Comparison of ENCODE assay signal across 31 mouse cellular contexts in genomic region chr8:64640599-64640998, GRCm38 (mm10). TPM values are rescaled to one million over a fixed set of nuclear protein-coding genes. Genes with fewer than 3 reads are reported as not detected.
DNase-seq lines count a peak whose midpoint lies in the region; ATAC-seq and TF ChIP-seq lines count a peak whose summit lies in the region.
"Had no signal": no experiment of that assay in that cellular context is flagged by ENCODE, and none has a peak within 500 bp of the region (broad histone marks: within the 10 kb centered on the region; RNA-seq: fewer than 3 reads in every experiment).

No protein-coding gene starts in this region.

- 0 out of 2 replicates have a peak, but pooled peaks have one; percentile 44 for ATAC-seq in forebrain, embryonic 11.5 days (replicated peaks; ENCODE audit: low FRiP score)
- no peak for ATAC-seq in forebrain, postnatal 0 days
- peak; percentile 27 for ATAC-seq in forebrain, embryonic 15.5 days (replicated peaks)

- H3K4me1 ChIP-seq in forebrain, embryonic 11.5 days (replicated peaks; ENCODE audit: control insufficient read depth, insufficient read depth, low read length): 0 out of 2 replicates have a peak, but pooled peaks cover 2% of the 10 kb centered on the region
- H3K4me1 ChIP-seq in forebrain, postnatal 0 days (ENCODE audit: insufficient read depth): peaks cover 9% of the 10 kb centered on the region; the same call in 1 of the 2 replicates
- H3K4me1 ChIP-seq in forebrain, embryonic 15.5 days: peaks cover 27% of the 10 kb centered on the region
- H3K4me1 ChIP-seq: embryonic facial prominence, embryonic 10.5 days; embryonic facial prominence, embryonic 15.5 days; kidney, embryonic 15.5 days; stomach, embryonic 15.5 days had no signal

- no peak overlapping the region for H3K4me3 ChIP-seq in forebrain, embryonic 11.5 days (ENCODE audit: low read depth, low read length)
- H3K4me3 ChIP-seq in forebrain, postnatal 0 days (ENCODE audit: low read depth, low read length): no peak overlapping the region
- no peak overlapping the region for H3K4me3 ChIP-seq in left cerebral cortex, adult 2 months
- no peak overlapping the region for H3K4me3 ChIP-seq in forebrain, embryonic 15.5 days
- H3K4me3 ChIP-seq: embryonic facial prominence, embryonic 10.5 days; embryonic facial prominence, embryonic 15.5 days; gastrocnemius, adult 2 months; heart, embryonic 13.5 days; kidney, embryonic 15.5 days; stomach, embryonic 15.5 days had no signal

- H3K4me2 ChIP-seq in forebrain, embryonic 11.5 days (ENCODE audit: low read depth, low read length, severe bottlenecking): no peak overlapping the region
- no peak overlapping the region for H3K4me2 ChIP-seq in forebrain, postnatal 0 days (ENCODE audit: low read depth)
- no peak overlapping the region for H3K4me2 ChIP-seq in forebrain, embryonic 15.5 days (replicated peaks)
- H3K4me2 ChIP-seq: embryonic facial prominence, embryonic 15.5 days; heart, embryonic 13.5 days; hindbrain, embryonic 14.5 days; kidney, embryonic 15.5 days; stomach, embryonic 15.5 days had no signal

- no peak overlapping the region for H3K27ac ChIP-seq in forebrain, embryonic 11.5 days (ENCODE audit: low read depth, low read length)
- no peak overlapping the region for H3K27ac ChIP-seq in forebrain, postnatal 0 days (ENCODE audit: low read depth, low read length)
- H3K27ac ChIP-seq in left cerebral cortex, adult 2 months: peak overlapping the region; percentile 72
- H3K27ac ChIP-seq in forebrain, embryonic 15.5 days (replicated peaks): no peak overlapping the region
- H3K27ac ChIP-seq: embryonic facial prominence, embryonic 10.5 days; embryonic facial prominence, embryonic 15.5 days; gastrocnemius, adult 2 months; heart, embryonic 13.5 days; hindbrain, embryonic 14.5 days; kidney, embryonic 15.5 days; liver, embryonic 14.5 days; macrophage; stomach, embryonic 15.5 days had no signal

- H3K27me3 ChIP-seq in forebrain, embryonic 11.5 days (ENCODE audit: control insufficient read depth, insufficient read depth, low read length): no peaks in the 10 kb centered on the region
- no peaks in the 10 kb centered on the region for H3K27me3 ChIP-seq in forebrain, postnatal 0 days (ENCODE audit: insufficient read depth, low read length)
- no peaks in the 10 kb centered on the region for H3K27me3 ChIP-seq in forebrain, embryonic 15.5 days
- H3K27me3 ChIP-seq: embryonic facial prominence, embryonic 15.5 days; heart, embryonic 13.5 days; kidney, embryonic 15.5 days; stomach, embryonic 15.5 days had no signal

- no peak overlapping the region for H3K9ac ChIP-seq in forebrain, embryonic 11.5 days (ENCODE audit: low read length)
- H3K9ac ChIP-seq in forebrain, postnatal 0 days: no peak overlapping the region
- no peak overlapping the region for H3K9ac ChIP-seq in forebrain, embryonic 15.5 days (replicated peaks)
- H3K9ac ChIP-seq: embryonic facial prominence, embryonic 15.5 days; heart, embryonic 13.5 days; hindbrain, embryonic 14.5 days; kidney, embryonic 15.5 days; liver, embryonic 14.5 days; stomach, embryonic 15.5 days had no signal

- intact Hi-C loops in left cerebral cortex, adult 2 months (cut with DNase I): no loop called here
- intact Hi-C loops in left cerebral cortex, postnatal 14 days (cut with DNase I): no loop called here

- no peak for TF ChIP-seq POLR2A in brain, embryonic 14.5 days (IDR thresholded peaks at IDR 0.05; ENCODE audit: borderline replicate concordance, extremely low read depth, insufficient read depth, insufficient read length, poor library complexity, severe bottlenecking)

- no peak for DNase-seq in forebrain, embryonic 11.5 days (ENCODE audit: low spot score)
- no peak for DNase-seq in forebrain, postnatal 0 days
- no peak for DNase-seq in left cerebral cortex, adult 2 months (ENCODE audit: extremely low spot score in 1 of 2, low spot score in 2 of 2)
- no peak for DNase-seq in left cerebral cortex, postnatal 14 days (ENCODE audit: low spot score in 2 of 2)
- DNase-seq in brain, embryonic 14.5 days (ENCODE audit: low read depth): peak; percentile 69
- no peak for DNase-seq in adrenal gland, adult 8-10 months
- DNase-seq: adrenal gland, postnatal 14 days; cerebellum, adult 18-20 months; gastrocnemius, adult 2 months; gastrocnemius, postnatal 36 days; heart, adult 18-20 months; heart, postnatal 10 days; kidney, adult 18-20 months; kidney, postnatal 25 days; layer of hippocampus, postnatal 36 days; liver; lung, adult 2 months; lung, postnatal 10 days; right cerebral cortex, postnatal 25 days had no signal

- no peaks in the 10 kb centered on the region for H3K9me3 ChIP-seq in forebrain, embryonic 11.5 days (ENCODE audit: control insufficient read depth, low read length)
- no peaks in the 10 kb centered on the region for H3K9me3 ChIP-seq in forebrain, postnatal 0 days (ENCODE audit: low read length)
- H3K9me3 ChIP-seq in forebrain, embryonic 15.5 days: no peaks in the 10 kb centered on the region
- H3K9me3 ChIP-seq: embryonic facial prominence, embryonic 10.5 days; embryonic facial prominence, embryonic 15.5 days; G1E; heart, embryonic 13.5 days; kidney, embryonic 15.5 days; stomach, embryonic 15.5 days had no signal

- no peaks in the 10 kb centered on the region for H3K36me3 ChIP-seq in forebrain, embryonic 11.5 days (ENCODE audit: control insufficient read depth, insufficient read depth, low read length)
- H3K36me3 ChIP-seq in forebrain, postnatal 0 days (ENCODE audit: insufficient read depth): no peaks in the 10 kb centered on the region
- H3K36me3 ChIP-seq in forebrain, embryonic 15.5 days: 0 out of 2 replicates have a peak, but pooled peaks cover 3% of the 10 kb centered on the region
- H3K36me3 ChIP-seq: embryonic facial prominence, embryonic 10.5 days; embryonic facial prominence, embryonic 15.5 days; G1E; heart, embryonic 13.5 days; kidney, embryonic 15.5 days; stomach, embryonic 15.5 days had no signal

- TF ChIP-seq CTCF in forebrain, postnatal 0 days (IDR thresholded peaks at IDR 0.05; ENCODE audit: low read depth): no peak
- TF ChIP-seq CTCF in left cerebral cortex, adult 2 months (IDR thresholded peaks at IDR 0.05): no peak
- no peak for TF ChIP-seq CTCF in brain, embryonic 14.5 days (IDR thresholded peaks at IDR 0.05; ENCODE audit: borderline replicate concordance, extremely low read depth, insufficient read depth, insufficient read length)

- 87% methylated on average over 1 of the region's 1 CpGs for WGBS in forebrain, embryonic 11.5 days
- WGBS in forebrain, postnatal 0 days: 9% methylated on average over 1 of the region's 1 CpGs
- WGBS in forebrain, embryonic 15.5 days: 9% methylated on average over 1 of the region's 1 CpGs

RNA-seq across cellular contexts. Expression of gene Cpe, which starts 52.3 kb away (rescaled TPM):
- polyA plus RNA-seq in forebrain, embryonic 11.5 days (2014; fragmentation: Nextera tagmentation; extraction: Ambion mirVana): 260 and 266 TPM in 2 replicates
- total RNA-seq in forebrain, postnatal 0 days (2014; rRNA removed): 557 and 627 TPM in 2 replicates
- 825 and 1,102 TPM in 2 replicates for polyA plus RNA-seq in forebrain, postnatal 0 days (2015; fragmentation: Nextera tagmentation; extraction: Ambion mirVana)
- total RNA-seq in left cerebral cortex, adult 2 months (2021): 1,000 to 10,000 TPM; 1,948 to 2,026 TPM
- total RNA-seq in left cerebral cortex, postnatal 14 days (2021): 1,000 to 10,000 TPM; 2,228 to 2,322 TPM
- polyA plus RNA-seq in brain, embryonic 14.5 days (2012; rRNA removed): 200 and 339 TPM in 2 replicates
- 444 and 498 TPM in 2 replicates for polyA plus RNA-seq in forebrain, embryonic 15.5 days (2015; fragmentation: Nextera tagmentation; extraction: Ambion mirVana)
- 1,000 to 10,000 TPM in 2 of 4 experiments, 100 to 1,000 TPM in 2; 953 to 1,190 (median 1,047) TPM for total RNA-seq in adrenal gland, adult 8-10 months (2022)
- total RNA-seq: hematopoietic stem cell, adult 5-6 weeks; megakaryocyte-erythroid progenitor cell, adult 5-6 weeks had no signal
- polyA plus RNA-seq: G1E had no signal
